Mouse (Mus musculus) stomach, embryonic 14.5 days (tissue): ENCODE results near the gene Slc22a4. TPM values are rescaled to one million over a fixed set of nuclear protein-coding genes. Genes with fewer than 3 reads are reported as not detected.
"Not testable (repeated sequence)": the region's sequence is repeated elsewhere in the genome, so short reads cannot be mapped to it uniquely, and the experiment has no call there.

Experiments
- ATAC-seq: fragments of 200-750 bp; cut with Nextera tagmentation; 2 replicates; pipeline ENCODE4 v1.8.0; 2017; ENCODE audit warnings: low read depth, moderate TSS enrichment; ENCODE audit not compliant: insufficient number of reproducible peaks, insufficient read depth, low FRiP score
- H3K27ac ChIP-seq: fragments of 300-500 bp; sonication (generic); 2 replicates; pipeline ENCODE4 v1.5.1; 2014; ENCODE audit warnings: mild to moderate bottlenecking, low read length, moderate library complexity, mixed read lengths
- H3K27me3 ChIP-seq: fragments of 300-500 bp; sonication (generic); 2 replicates; pipeline ENCODE4 v1.6.1; 2014; ENCODE audit warnings: low read length, control low read depth, mixed read lengths; ENCODE audit not compliant: control insufficient read depth, insufficient read depth
- H3K36me3 ChIP-seq: fragments of 300-500 bp; sonication (generic); 2 replicates; pipeline ENCODE4 v1.6.1; 2014; ENCODE audit warnings: mild to moderate bottlenecking, control low read depth, low read length, moderate library complexity, mixed read lengths; ENCODE audit not compliant: control insufficient read depth, insufficient read depth
- H3K4me1 ChIP-seq: fragments of 300-500 bp; sonication (generic); 2 replicates; pipeline ENCODE4 v1.6.1; 2014; ENCODE audit warnings: low read length, control low read depth, mixed read lengths; ENCODE audit not compliant: control insufficient read depth, insufficient read depth
- H3K4me2 ChIP-seq: fragments of 300-500 bp; sonication (generic); replicated peaks from 2 replicates; pipeline ENCODE4 v1.6.1; 2014; ENCODE audit warnings: low read depth, low read length, control low read depth
- H3K4me3 ChIP-seq: fragments of 300-500 bp; sonication (generic); 2 replicates; pipeline ENCODE4 v1.5.1; 2014; ENCODE audit warnings: low read depth, low read length, control low read depth
- H3K9ac ChIP-seq: fragments of 300-500 bp; sonication (generic); replicated peaks from 2 replicates; pipeline ENCODE4 v1.6.1; 2014; ENCODE audit warnings: low read depth, mild to moderate bottlenecking, control low read depth, low read length, moderate library complexity, mixed read lengths
- H3K9me3 ChIP-seq: fragments of 300-500 bp; sonication (generic); 2 replicates; pipeline ENCODE4 v1.6.1; 2016; ENCODE audit warnings: low read depth, low read length, control low read depth; ENCODE audit not compliant: control insufficient read depth
- WGBS: fragments of 180-500 bp; shearing (Covaris S2); extraction: QIAGEN DNeasy Blood & Tissue Kit; methylation state at CpG from one replicate; pipeline ENCODE4 v1.1.7; 2014; 5-methylcytosine and 5-hydroxymethylcytosine counted together
- polyA plus RNA-seq: library from polyadenylated mRNA; unstranded; fragments of >200 nt; fragmentation: Nextera tagmentation; extraction: Ambion mirVana; gene quantifications from 2 replicates; pipeline ENCODE4 v1.2.1, GENCODE M21; 2014

Gene Slc22a4
- polyA plus RNA-seq, 1 experiment from 2014 or later: 0.80 TPM

DNA sequence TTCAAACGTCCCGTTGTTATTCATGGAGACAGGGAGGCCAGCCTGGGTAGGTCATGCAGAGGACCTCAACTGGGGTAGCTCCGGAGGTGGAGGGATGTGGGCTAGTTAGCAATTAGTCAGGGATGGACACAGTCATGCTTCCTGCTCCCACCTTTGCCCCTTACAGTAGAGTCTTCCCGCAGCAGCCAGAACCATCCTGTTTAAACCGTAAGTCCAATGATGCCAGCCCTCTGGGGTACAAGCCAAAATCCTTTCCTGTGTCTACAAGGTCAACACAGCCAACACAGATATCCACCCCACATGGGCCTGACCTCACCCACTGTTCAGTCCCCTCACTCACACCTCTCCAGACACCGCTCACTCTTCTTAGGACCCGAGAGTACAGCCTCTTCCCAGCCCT, 23.3 kb upstream of the Slc22a4 start:
- Histone ChIP-seq H3K27ac (no peak overlapping the region), H3K4me2 (no peak overlapping the region), H3K27me3 (no peaks in the 10 kb centered on the region), H3K9me3 (no peaks in the 10 kb centered on the region), H3K36me3 (0 out of 2 replicates have a peak, but pooled peaks cover 4% of the 10 kb centered on the region), H3K9ac (no peak overlapping the region), H3K4me1 (no peaks in the 10 kb centered on the region), H3K4me3 (no peak overlapping the region)
- WGBS: 80% methylated on average over 7 of the region's 7 CpGs
- ATAC-seq: no peak

DNA sequence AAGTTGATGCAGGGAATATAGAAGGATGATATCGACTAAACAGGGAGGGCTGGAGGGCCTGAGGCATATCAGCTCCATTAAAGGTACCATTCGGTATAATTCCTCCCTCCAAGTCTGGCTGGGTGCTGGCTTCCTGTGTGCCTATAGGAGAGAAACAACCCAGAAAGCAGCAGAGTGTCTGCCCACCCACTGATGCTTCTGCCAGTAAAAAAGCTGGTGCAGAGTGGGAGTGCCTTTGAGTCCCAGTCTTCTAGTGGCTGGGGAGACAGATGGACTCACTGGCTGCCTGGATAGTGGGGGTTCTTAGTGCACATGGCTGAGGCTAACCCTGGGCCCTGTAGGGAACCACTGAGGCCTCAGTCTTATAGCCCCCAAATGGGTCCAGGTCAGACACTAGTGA, 22.3 kb upstream of the Slc22a4 start:
- H3K9ac ChIP-seq: no peak overlapping the region
- no peaks in the 10 kb centered on the region for H3K27me3 ChIP-seq
- no peaks in the 10 kb centered on the region for H3K4me1 ChIP-seq
- no peak overlapping the region for H3K4me3 ChIP-seq
- no peak overlapping the region for H3K4me2 ChIP-seq
- WGBS: 73% methylated on average over 2 of the region's 2 CpGs
- no peak for ATAC-seq
- no peaks in the 10 kb centered on the region for H3K9me3 ChIP-seq
- no peaks in the 10 kb centered on the region for H3K36me3 ChIP-seq
- H3K27ac ChIP-seq: no peak overlapping the region

GRCm38 (mm10) chr11:54040676-54041075, 12.8 kb upstream of the Slc22a4 start:
- H3K36me3 ChIP-seq: no peaks in the 10 kb centered on the region
- no peak for ATAC-seq
- no peak overlapping the region for H3K9ac ChIP-seq
- no peaks in the 10 kb centered on the region for H3K27me3 ChIP-seq
- H3K4me3 ChIP-seq: no peak overlapping the region
- no peaks in the 10 kb centered on the region for H3K4me1 ChIP-seq
- no peak overlapping the region for H3K27ac ChIP-seq
- WGBS: 91% methylated on average over 6 of the region's 6 CpGs
- no peaks in the 10 kb centered on the region for H3K9me3 ChIP-seq
- H3K4me2 ChIP-seq: no peak overlapping the region

DNA sequence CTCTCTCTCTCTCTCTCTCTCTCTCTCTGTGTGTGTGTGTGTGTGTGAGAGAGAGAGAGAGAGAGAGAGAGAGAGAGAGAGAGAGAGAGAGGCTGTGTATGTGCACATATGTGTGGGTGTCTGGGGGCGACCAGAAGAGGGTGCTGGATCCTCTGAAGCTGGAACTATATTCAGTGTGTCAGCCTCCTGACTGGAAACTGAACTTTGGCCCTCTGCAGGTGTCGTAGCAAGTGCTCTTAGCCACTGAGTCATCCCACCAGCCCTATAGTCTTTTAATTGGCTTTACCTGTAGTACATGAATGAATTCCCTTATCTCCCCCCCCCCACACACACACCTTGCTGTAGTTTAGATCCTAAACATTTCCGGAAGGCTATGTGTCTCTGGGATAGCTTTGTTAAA, 5.0 kb upstream of the Slc22a4 start:
- not testable (repeated sequence) for H3K4me2 ChIP-seq, ATAC-seq, H3K27ac ChIP-seq, H3K9ac ChIP-seq, H3K36me3 ChIP-seq, H3K9me3 ChIP-seq, H3K4me3 ChIP-seq, H3K4me1 ChIP-seq, H3K27me3 ChIP-seq
- WGBS: 100% methylated on average over 1 of the region's 3 CpGs

GRCm38 (mm10) chr11:54028997-54029396, 1.1 kb upstream of the Slc22a4 start:
- Histone ChIP-seq H3K4me2 (peak overlapping the region; percentile 92), H3K9me3 (no peaks in the 10 kb centered on the region), H3K4me1 (peaks cover 6% of the 10 kb centered on the region; the same call in 1 of the 2 replicates), H3K9ac (no peak overlapping the region), H3K27ac (no peak overlapping the region), H3K27me3 (no peaks in the 10 kb centered on the region), H3K36me3 (no peaks in the 10 kb centered on the region), H3K4me3 (peak overlapping the region; percentile 47)
- WGBS: 82% methylated on average over 4 of the region's 4 CpGs
- ATAC-seq: no peak

DNA sequence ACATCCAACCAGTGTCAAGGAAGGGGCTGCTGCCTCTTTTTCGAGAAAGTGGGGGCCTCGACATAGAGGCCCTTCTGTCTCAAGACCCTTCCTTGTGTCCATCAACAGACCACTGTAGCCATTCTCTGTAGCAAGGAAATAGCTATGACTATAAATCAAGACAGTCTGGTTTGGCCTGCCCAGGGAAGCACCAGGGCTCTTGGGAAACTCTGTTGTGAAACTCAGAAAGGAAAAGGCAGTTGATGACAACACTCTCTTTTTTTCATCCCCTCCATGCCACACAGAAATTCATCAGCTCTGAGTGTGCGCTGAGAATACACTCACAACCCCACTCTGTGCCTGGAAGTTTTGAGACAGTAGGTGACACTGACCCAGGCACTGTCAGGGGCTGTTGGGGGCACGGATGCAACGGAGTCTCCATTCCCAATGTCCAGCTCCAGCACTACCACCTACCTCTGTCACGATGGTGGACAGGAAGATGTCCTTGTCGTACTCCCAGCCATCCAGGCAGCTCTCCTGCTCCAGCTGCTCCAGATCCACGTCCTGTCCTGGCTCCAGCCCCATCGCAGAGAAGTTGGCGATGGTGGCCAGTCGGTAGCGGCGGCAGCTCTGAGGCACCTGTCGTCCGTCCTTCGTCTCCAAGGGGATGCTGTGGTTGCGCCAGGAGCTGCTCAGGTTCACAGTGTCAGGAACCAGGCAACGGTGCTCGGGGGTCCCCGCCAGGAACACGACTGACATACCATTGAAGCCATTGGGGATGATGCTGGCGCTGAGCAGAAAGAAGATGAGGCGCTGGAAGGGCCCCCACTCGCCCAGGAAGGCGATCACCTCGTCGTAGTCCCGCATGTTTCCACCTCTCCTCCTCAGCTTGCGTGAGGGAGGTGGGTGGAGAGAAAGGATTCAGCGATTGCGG, 503 bp downstream of the Slc22a4 start:
- no peak for ATAC-seq

DNA sequence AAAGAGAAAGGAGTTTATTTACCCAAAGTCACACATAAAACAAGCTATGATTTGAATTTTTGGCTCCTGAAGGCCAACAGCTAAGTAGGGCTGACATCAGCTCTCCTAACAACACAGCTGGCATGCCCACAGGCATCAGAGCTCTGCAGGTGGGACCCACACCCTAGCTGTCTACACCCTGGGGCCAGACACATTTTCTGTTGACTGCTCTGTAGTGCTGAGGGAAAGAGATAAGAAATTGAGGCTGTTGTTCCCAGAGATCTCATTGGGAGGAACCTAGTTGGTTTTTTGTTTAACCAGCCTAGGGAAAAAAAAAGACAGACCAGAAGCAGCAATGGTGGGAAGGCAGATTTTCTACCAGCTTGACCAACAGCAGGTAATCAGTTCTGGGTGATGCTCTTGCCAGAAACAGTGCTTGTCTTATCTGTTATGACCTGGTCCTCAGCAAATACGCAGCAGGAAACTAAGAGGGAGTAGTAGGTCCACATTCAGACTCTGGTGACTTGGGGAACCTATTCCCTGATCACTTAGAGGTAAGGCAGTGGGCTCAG, 1.3 kb downstream of the Slc22a4 start:
- Histone ChIP-seq H3K9me3 (no peaks in the 10 kb centered on the region), H3K9ac (no peak overlapping the region), H3K4me1 (peaks cover 6% of the 10 kb centered on the region; the same call in 1 of the 2 replicates), H3K27me3 (no peaks in the 10 kb centered on the region), H3K36me3 (no peaks in the 10 kb centered on the region), H3K4me3 (no peak overlapping the region), H3K27ac (no peak overlapping the region), H3K4me2 (no peak overlapping the region)
- no peak for ATAC-seq
- WGBS: 86% methylated on average over 1 of the region's 1 CpGs

More for the DNA sequence above, 503 bp downstream of the Slc22a4 start:
- H3K36me3 ChIP-seq: no peaks in the 10 kb centered on the region
- no peak overlapping the region for H3K27ac ChIP-seq
- WGBS: 18% methylated on average over 31 of the region's 31 CpGs
- H3K27me3 ChIP-seq: no peaks in the 10 kb centered on the region
- H3K4me3 ChIP-seq: peak overlapping the region; percentile 47
- no peaks in the 10 kb centered on the region for H3K9me3 ChIP-seq
- H3K9ac ChIP-seq: no peak overlapping the region
- H3K4me1 ChIP-seq: peaks cover 6% of the 10 kb centered on the region; the same call in 1 of the 2 replicates
- peak overlapping the region; percentile 92 for H3K4me2 ChIP-seq

GRCm38 (mm10) chr11:54021396-54022093, 6.3 kb downstream of the Slc22a4 start:
- Histone ChIP-seq H3K9ac (no peak overlapping the region), H3K4me2 (no peak overlapping the region), H3K4me3 (no peak overlapping the region), H3K4me1 (no peaks in the 10 kb centered on the region), H3K9me3 (no peaks in the 10 kb centered on the region), H3K27me3 (no peaks in the 10 kb centered on the region), H3K27ac (no peak overlapping the region), H3K36me3 (no peaks in the 10 kb centered on the region)
- WGBS: 69% methylated on average over 5 of the region's 5 CpGs
- ATAC-seq: no peak
